Mouse (Mus musculus) right cerebral cortex, postnatal 36 days (tissue): ENCODE data around the gene Rptor.

Source experiments
- DNase-seq, 2 experiments: peaks; one replicate each; pipeline ENCODE4 v3.0.0; 2022; ENCODE audit warnings: low spot score in 2 of 2, mixed read lengths in 1 of 2

Gene Rptor

GRCm38 (mm10) chr11:119904621-119905286 lies 302.0 kb downstream of the Rptor start:
- peak; percentile 56 to 59 for DNase-seq

GRCm38 (mm10) chr11:119905794-119906193 lies 303.1 kb downstream of the Rptor start:
- DNase-seq: no peak

- DNase-seq: peak; percentile 60 to 66
Observed at GRCm38 (mm10) chr11:119907006-119907650, 304.4 kb downstream of the Rptor start.

GRCm38 (mm10) chr11:119907711-119908110 lies 305.0 kb downstream of the Rptor start:
- DNase-seq: no peak

- no peak for DNase-seq
Observed at GRCm38 (mm10) chr11:119909436-119909835, 306.7 kb downstream of the Rptor start.

- DNase-seq: no peak
Observed at GRCm38 (mm10) chr11:119912845-119913244, 310.1 kb downstream of the Rptor start.

- DNase-seq: peak; percentile 84 to 85
Observed at GRCm38 (mm10) chr11:119913291-119913934, 310.7 kb downstream of the Rptor start, which contains the start of gene Chmp6. TSS of gene Chmp6 (plus strand) at chr11:119913441.

GRCm38 (mm10) chr11:119913935-119914314 lies 311.2 kb downstream of the Rptor start:
- no peak for DNase-seq

- DNase-seq: no peak
Observed at GRCm38 (mm10) chr11:119914381-119914780, 311.7 kb downstream of the Rptor start.

- no peak for DNase-seq
Observed at GRCm38 (mm10) chr11:119915666-119916065, 313.0 kb downstream of the Rptor start.

GRCm38 (mm10) chr11:119916102-119916790 lies 313.5 kb downstream of the Rptor start:
- no peak for DNase-seq

- DNase-seq: no peak
Observed at GRCm38 (mm10) chr11:119916834-119917469, 314.2 kb downstream of the Rptor start.

- no peak for DNase-seq
Observed at GRCm38 (mm10) chr11:119918521-119918920, 315.8 kb downstream of the Rptor start.

- DNase-seq: no peak
Observed at GRCm38 (mm10) chr11:119919432-119919831, 316.7 kb downstream of the Rptor start.

GRCm38 (mm10) chr11:119919897-119920296 lies 317.2 kb downstream of the Rptor start:
- no peak for DNase-seq

- DNase-seq: no peak
Observed at GRCm38 (mm10) chr11:119920668-119921067, 318.0 kb downstream of the Rptor start.

- no peak for DNase-seq
Observed at GRCm38 (mm10) chr11:119925176-119925575, 322.5 kb downstream of the Rptor start.

GRCm38 (mm10) chr11:119926762-119927161 lies 324.1 kb downstream of the Rptor start:
- DNase-seq: no peak

GRCm38 (mm10) chr11:119928023-119928681 lies 325.4 kb downstream of the Rptor start:
- DNase-seq: peak in 1 of 2 experiments; percentile 61

- no peak for DNase-seq
Observed at GRCm38 (mm10) chr11:119929603-119930265, 327.0 kb downstream of the Rptor start.

- DNase-seq: no peak
Observed at GRCm38 (mm10) chr11:119931809-119932208, 329.1 kb downstream of the Rptor start.
